Comparison of ENCODE assay signal across 17 mouse cellular contexts in genomic region chr6:64596835-64597234, GRCm38 (mm10).
A peak's percentile ranks its signal among the peaks of the same experiment; 100 is the strongest.
DNase-seq lines count a peak whose midpoint lies in the region; ATAC-seq and TF ChIP-seq lines count a peak whose summit lies in the region.
"Had no signal": no experiment of that assay in that cellular context is flagged by ENCODE, and none has a peak within 500 bp of the region (broad histone marks: within the 10 kb centered on the region; RNA-seq: fewer than 3 reads in every experiment).

No protein-coding gene starts in this region.

- H3K9ac ChIP-seq in heart, embryonic 11.5 days (ENCODE audit: low read depth, low read length), result no peak overlapping the region
- H3K9ac ChIP-seq in lung, postnatal 0 days (replicated peaks; ENCODE audit: low read depth), result no peak overlapping the region
- H3K9ac ChIP-seq: heart, embryonic 15.5 days; hindbrain, embryonic 13.5 days had no signal

- no peak for TF ChIP-seq EP300 in lung, postnatal 0 days (IDR thresholded peaks at IDR 0.05)

- DNase-seq in heart, embryonic 10.5 days (ENCODE audit: low spot score), result no peak
- DNase-seq in lung, postnatal 0 days (ENCODE audit: low spot score), result no peak
- no peak for DNase-seq in lung, postnatal 36 days
- peak; percentile 34 for DNase-seq in embryo, embryonic 10 days (ENCODE audit: low spot score)
- no peak for DNase-seq in embryonic facial prominence, embryonic 10.5 days (ENCODE audit: low spot score)
- DNase-seq in testis, postnatal 14 days (ENCODE audit: low spot score), result no peak
- DNase-seq: adrenal gland, adult 2 months; cerebellum, postnatal 10 days; kidney, adult 2 months; kidney, postnatal 36 days; lung, adult 18-20 months; right cerebral cortex, postnatal 4 days; thymus, adult 2 months had no signal

- H3K4me3 ChIP-seq in heart, embryonic 11.5 days (ENCODE audit: low read depth, low read length), result no peak overlapping the region
- no peak overlapping the region for H3K4me3 ChIP-seq in heart, embryonic 10.5 days
- no peak overlapping the region for H3K4me3 ChIP-seq in lung, postnatal 0 days (ENCODE audit: low read depth, low read length)
- H3K4me3 ChIP-seq in embryonic facial prominence, embryonic 10.5 days, result no peak overlapping the region
- H3K4me3 ChIP-seq: heart, embryonic 15.5 days; hindbrain, embryonic 13.5 days had no signal

- H3K9me3 ChIP-seq in heart, embryonic 11.5 days (replicated peaks; ENCODE audit: control insufficient read depth, low read length), result no peaks in the 10 kb centered on the region
- no peaks in the 10 kb centered on the region for H3K9me3 ChIP-seq in heart, embryonic 10.5 days
- H3K9me3 ChIP-seq in lung, postnatal 0 days (ENCODE audit: low read length), result no peaks in the 10 kb centered on the region
- no peaks in the 10 kb centered on the region for H3K9me3 ChIP-seq in embryonic facial prominence, embryonic 10.5 days
- H3K9me3 ChIP-seq: heart, embryonic 15.5 days; hindbrain, embryonic 13.5 days had no signal

- H3K4me1 ChIP-seq in heart, embryonic 11.5 days (ENCODE audit: control insufficient read depth, insufficient read depth, low read length), result peaks cover 4% of the 10 kb centered on the region; the same call in 1 of the 2 replicates
- 0 out of 2 replicates have a peak, but pooled peaks cover 3% of the 10 kb centered on the region for H3K4me1 ChIP-seq in heart, embryonic 10.5 days
- H3K4me1 ChIP-seq in lung, postnatal 0 days (ENCODE audit: insufficient read depth, low read depth, low read length), result no peaks in the 10 kb centered on the region
- peaks cover 14% of the 10 kb centered on the region for H3K4me1 ChIP-seq in embryonic facial prominence, embryonic 10.5 days

- H3K27me3 ChIP-seq in heart, embryonic 11.5 days (ENCODE audit: control insufficient read depth, insufficient read depth, low read length), result no peaks in the 10 kb centered on the region
- no peaks in the 10 kb centered on the region for H3K27me3 ChIP-seq in heart, embryonic 10.5 days (ENCODE audit: insufficient read depth, poor library complexity, severe bottlenecking)
- H3K27me3 ChIP-seq in lung, postnatal 0 days (replicated peaks; ENCODE audit: insufficient read depth, low read length), result no peaks in the 10 kb centered on the region
- no peaks in the 10 kb centered on the region for H3K27me3 ChIP-seq in embryonic facial prominence, embryonic 10.5 days (replicated peaks; ENCODE audit: low read depth, poor library complexity, severe bottlenecking)
- H3K27me3 ChIP-seq: heart, embryonic 15.5 days; hindbrain, embryonic 13.5 days had no signal

- no peak for ATAC-seq in heart, embryonic 11.5 days (replicated peaks; ENCODE audit: insufficient number of reproducible peaks, low FRiP score, low TSS enrichment)
- peak; percentile 28; the same call in 1 of the 2 replicates for ATAC-seq in lung, postnatal 0 days

- H3K27ac ChIP-seq in heart, embryonic 11.5 days (ENCODE audit: low read depth, low read length), result 0 out of 2 replicates have a peak overlapping the region, but pooled peaks have one; percentile 10
- no peak overlapping the region for H3K27ac ChIP-seq in heart, embryonic 10.5 days
- H3K27ac ChIP-seq in lung, postnatal 0 days (ENCODE audit: low read length), result no peak overlapping the region
- H3K27ac ChIP-seq in embryonic facial prominence, embryonic 10.5 days (replicated peaks), result peak overlapping the region; percentile 35
- H3K27ac ChIP-seq: heart, embryonic 15.5 days; hindbrain, embryonic 13.5 days; macrophage had no signal

- no peaks in the 10 kb centered on the region for H3K36me3 ChIP-seq in heart, embryonic 11.5 days (ENCODE audit: control insufficient read depth, insufficient read depth, low read length)
- H3K36me3 ChIP-seq in heart, embryonic 10.5 days, result no peaks in the 10 kb centered on the region
- no peaks in the 10 kb centered on the region for H3K36me3 ChIP-seq in lung, postnatal 0 days (ENCODE audit: insufficient read depth, low read length)
- no peaks in the 10 kb centered on the region for H3K36me3 ChIP-seq in embryonic facial prominence, embryonic 10.5 days (replicated peaks)
- H3K36me3 ChIP-seq: heart, embryonic 15.5 days; hindbrain, embryonic 13.5 days had no signal

- H3K4me2 ChIP-seq in heart, embryonic 11.5 days, result no peak overlapping the region
- H3K4me2 ChIP-seq in lung, postnatal 0 days (replicated peaks; ENCODE audit: low read depth, low read length), result no peak overlapping the region
- H3K4me2 ChIP-seq: heart, embryonic 15.5 days; hindbrain, embryonic 13.5 days had no signal

- no peak for TF ChIP-seq CTCF in lung, postnatal 0 days (IDR thresholded peaks at IDR 0.05)

- WGBS in heart, embryonic 11.5 days (ENCODE audit: insufficient replicate concordance), result 80% methylated on average over 2 of the region's 2 CpGs
- 67% methylated on average over 2 of the region's 2 CpGs for WGBS in heart, embryonic 10.5 days
- 70% methylated on average over 2 of the region's 2 CpGs for WGBS in lung, postnatal 0 days
- WGBS in embryonic facial prominence, embryonic 10.5 days, result 37% methylated on average over 2 of the region's 2 CpGs

Comparison
In these comparisons a context has a peak if more than half of its experiments do, and no peak if none do; other contexts are left out.
1. H3K27ac ChIP-seq: peak in heart, embryonic 11.5 days (single experiment) and embryonic facial prominence, embryonic 10.5 days (single experiment); none in heart, embryonic 10.5 days (single experiment) and lung, postnatal 0 days (single experiment).